Mouse (Mus musculus): ENCODE measurements around the gene Slc25a40. TPM values are rescaled to one million over a fixed set of nuclear protein-coding genes. Genes with fewer than 3 reads are reported as not detected.
A peak's percentile ranks its signal among the peaks of the same experiment; 100 is the strongest.

Gene Slc25a40
- total and polyA plus RNA-seq, 3 experiments, result 3.2 to 6.0 TPM; not detected in 1

DNA sequence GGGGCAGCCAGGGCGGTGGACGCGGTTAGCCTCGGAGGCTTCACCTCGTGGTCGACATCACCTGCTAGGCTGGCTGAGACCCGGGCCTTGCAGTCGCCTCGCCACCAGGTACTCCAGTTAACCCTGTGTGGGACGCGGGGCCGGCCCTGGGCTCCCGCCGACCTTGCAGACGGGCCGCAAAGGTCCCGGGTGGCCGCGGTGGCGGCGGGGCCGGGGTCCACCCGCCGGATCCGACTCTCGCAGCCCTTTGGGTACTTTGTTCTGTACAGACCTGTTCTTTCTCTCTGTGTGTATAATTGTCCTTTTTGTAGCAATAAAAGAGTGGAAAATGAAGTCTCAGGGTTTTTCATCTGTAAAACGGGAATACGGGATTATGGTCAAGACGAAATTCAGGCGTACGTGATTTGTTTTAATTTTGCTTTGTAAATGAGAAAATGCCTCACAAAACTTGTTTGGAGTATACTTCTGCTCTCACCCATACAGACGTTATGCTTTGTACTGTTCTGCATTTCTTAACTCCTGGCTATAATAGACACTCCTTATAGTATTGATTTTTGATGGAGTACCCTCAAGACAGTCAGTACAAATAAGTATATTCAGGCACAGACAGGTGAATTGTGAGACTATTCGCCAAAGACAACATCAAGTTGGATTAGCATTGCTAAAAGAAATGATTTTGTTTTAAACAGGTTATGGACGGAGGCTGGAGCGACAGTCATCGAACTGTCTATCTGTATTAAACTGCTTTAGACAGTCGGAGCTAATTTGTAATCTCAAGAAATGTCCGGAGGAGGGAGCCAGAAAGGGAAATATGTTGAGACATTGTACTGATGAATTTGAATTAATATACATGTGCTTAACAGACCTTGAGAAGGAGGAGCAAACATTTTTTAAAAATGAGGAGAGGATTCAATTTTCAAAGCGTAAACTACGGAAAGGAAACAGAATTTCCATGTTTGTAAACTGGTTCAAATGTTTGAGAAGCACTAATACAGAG is 580 bp downstream of the Slc25a40 start (continued):
- TF ChIP-seq TCF12 (IDR thresholded peaks at IDR 0.05; ENCODE audit: low read depth, low read length) (no peak), RAD21 (IDR thresholded peaks at IDR 0.05; ENCODE audit: low read depth, low read length) (peak; percentile 11), ETS1 (IDR thresholded peaks at IDR 0.05; ENCODE audit: low read depth, low read length) (peak; percentile 39; the same call in 1 of the 2 replicates), ZMIZ1 (IDR thresholded peaks at IDR 0.05; ENCODE audit: low read depth, low read length) (peak; percentile 87), GATA1 (IDR thresholded peaks at IDR 0.05; ENCODE audit: low read depth, low read length) (no peak), CHD1 (IDR thresholded peaks at IDR 0.05; ENCODE audit: low read depth, low read length) (peak; percentile 77; the same call in 1 of the 2 replicates), ZNF384 (IDR thresholded peaks at IDR 0.05; ENCODE audit: low read depth, low read length) (no peak), EP300 (IDR thresholded peaks at IDR 0.05; ENCODE audit: low read depth in 1 of 2, low read length in 2 of 2) (no peak), HCFC1 (IDR thresholded peaks at IDR 0.05; ENCODE audit: low read depth, low read length) (no peak; the same call in 1 of the 2 replicates), CTCF (IDR thresholded peaks at IDR 0.05 in 2 of 3, conservative IDR thresholded peaks at IDR 0.05 in 1 of 3; ENCODE audit: control insufficient read depth in 1 of 3, insufficient read depth in 1 of 3, low read depth in 2 of 3, low read length in 3 of 3, poor library complexity in 1 of 3, severe bottlenecking in 1 of 3) (peak in 1 of 3 experiments; percentile 46; a peak in 2 of 6 replicates), ELF1 (IDR thresholded peaks at IDR 0.05; ENCODE audit: low read depth, low read length) (no peak), CHD2 (IDR thresholded peaks at IDR 0.05; ENCODE audit: low read length) (no peak), USF2 (IDR thresholded peaks at IDR 0.05; ENCODE audit: borderline replicate concordance in 1 of 2, insufficient read depth in 1 of 2, low read depth in 1 of 2, low read length in 2 of 2) (no peak), ZKSCAN1 (IDR thresholded peaks at IDR 0.05; ENCODE audit: low read depth, low read length) (no peak)

DNA sequence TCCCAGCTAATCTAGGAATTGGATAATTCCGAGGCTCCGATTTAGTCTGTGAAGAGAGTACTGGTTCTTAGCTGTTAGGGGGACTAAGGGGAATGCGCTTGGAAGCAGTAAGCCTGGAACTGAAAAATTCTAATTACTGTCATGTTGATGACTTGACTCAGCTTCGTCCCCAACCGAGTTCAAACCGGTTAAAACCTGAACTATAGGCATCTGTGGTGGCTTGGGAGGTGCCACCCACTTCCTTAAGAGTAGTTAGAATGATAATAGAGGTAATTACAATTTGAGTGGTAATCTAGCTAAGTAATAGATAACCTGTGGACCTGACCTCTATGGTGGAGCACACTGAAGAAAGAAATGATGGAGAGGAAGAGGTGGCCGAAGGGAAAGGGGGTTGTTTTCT is 1.5 kb downstream of the Slc25a40 start:
- H3K9ac ChIP-seq (ENCODE audit: control insufficient read depth, low read depth, low read length, poor library complexity, severe bottlenecking), result peak overlapping the region; percentile 88
- peak overlapping the region; percentile 82 for H3K27ac ChIP-seq (ENCODE audit: control insufficient read depth, low read depth, low read length)
- peak; percentile 73 for DNase-seq (ENCODE audit: low read depth, low spot score)
- H3K27me3 ChIP-seq (ENCODE audit: control insufficient read depth in 1 of 2, insufficient read depth in 2 of 2, low read length in 2 of 2), result no peaks in the 10 kb centered on the region
- no peaks in the 10 kb centered on the region for H3K9me3 ChIP-seq (replicated peaks; ENCODE audit: insufficient read depth, low read length)
- H3K4me3 ChIP-seq (ENCODE audit: control insufficient read depth in 1 of 2, insufficient read depth in 1 of 2, low read depth in 2 of 2, low read length in 2 of 2), result peak overlapping the region; percentile 82 to 87
- TF ChIP-seq POLR2A (IDR thresholded peaks at IDR 0.05; ENCODE audit: control insufficient read depth in 1 of 2, insufficient read depth in 1 of 2, low read depth in 1 of 2, low read length in 2 of 2, poor library complexity in 1 of 2), result 0 out of 4 replicates have a peak, but pooled peaks of 1 of the 2 experiments have one; percentile 6
- no peak for TF ChIP-seq EP300 (IDR thresholded peaks at IDR 0.05; ENCODE audit: low read depth in 1 of 2, low read length in 2 of 2)
- no peak for TF ChIP-seq MXI1 (IDR thresholded peaks at IDR 0.05; ENCODE audit: low read depth, low read length)
- 0 out of 2 replicates have a peak, but pooled peaks have one; percentile 17 for TF ChIP-seq ETS1 (IDR thresholded peaks at IDR 0.05; ENCODE audit: low read depth, low read length)
- TF ChIP-seq RCOR1 (IDR thresholded peaks at IDR 0.05; ENCODE audit: low read depth, low read length), result 0 out of 2 replicates have a peak, but pooled peaks have one; percentile 16
- no peak for TF ChIP-seq MEF2A (IDR thresholded peaks at IDR 0.05; ENCODE audit: extremely low read depth, insufficient replicate concordance, low read depth, low read length, poor library complexity, severe bottlenecking)
- no peak for TF ChIP-seq SMC3 (IDR thresholded peaks at IDR 0.05; ENCODE audit: low read depth, low read length)
- TF ChIP-seq TCF12 (IDR thresholded peaks at IDR 0.05; ENCODE audit: low read depth, low read length), result no peak
- H3K4me1 ChIP-seq (ENCODE audit: control insufficient read depth in 1 of 2, insufficient read depth in 2 of 2, low read length in 2 of 2), result peaks cover 6 to 19% of the 10 kb centered on the region in 2 experiments; a peak in 3 of 4 replicates
- peaks cover 11 to 33% of the 10 kb centered on the region in 2 experiments for H3K36me3 ChIP-seq (ENCODE audit: control insufficient read depth in 1 of 2, insufficient read depth in 2 of 2, low read length in 2 of 2)
- H3K79me2 ChIP-seq (ENCODE audit: control insufficient read depth, insufficient read depth, low read length, poor library complexity), result peaks cover 27% of the 10 kb centered on the region

Measured in MEL (cell line).